Comparison of ENCODE assay signal across 25 mouse cellular contexts in the genomic region with DNA sequence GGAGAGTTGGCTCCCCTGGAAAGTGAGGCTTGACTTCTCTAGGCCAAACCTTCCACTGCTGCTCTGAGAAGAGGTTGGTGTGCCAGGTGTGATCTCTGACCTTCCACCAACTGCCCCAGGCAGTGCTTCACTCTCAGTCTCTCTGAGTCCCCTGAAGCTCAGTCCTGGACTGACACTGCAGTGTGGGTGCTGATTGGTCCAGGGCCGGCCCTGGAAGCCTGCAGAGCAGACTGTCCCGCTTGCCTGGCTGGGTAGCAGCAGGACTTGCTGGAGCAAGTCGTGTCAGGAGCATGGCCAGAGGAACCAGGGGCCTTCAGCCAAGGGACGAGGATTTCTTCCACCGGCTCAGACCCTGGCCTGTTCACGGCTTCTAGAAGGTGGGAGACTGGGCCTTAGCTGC. TPM values are rescaled to one million over a fixed set of nuclear protein-coding genes. Genes with fewer than 3 reads are reported as not detected.
DNase-seq lines count a peak whose midpoint lies in the region; ATAC-seq and TF ChIP-seq lines count a peak whose summit lies in the region.
"Had no signal": no experiment of that assay in that cellular context is flagged by ENCODE, and none has a peak within 500 bp of the region (broad histone marks: within the 10 kb centered on the region; RNA-seq: fewer than 3 reads in every experiment).

No protein-coding gene starts in this region.

- peak overlapping the region; percentile 62; the same call in 1 of the 2 replicates for H3K27ac ChIP-seq in layer of hippocampus, adult 2 months
- peak overlapping the region; percentile 72; the same call in 1 of the 2 replicates for H3K27ac ChIP-seq in neural tube, embryonic 13.5 days (replicated peaks)
- no peak overlapping the region for H3K27ac ChIP-seq in neural tube, embryonic 15.5 days (replicated peaks)
- H3K27ac ChIP-seq: forebrain, embryonic 12.5 days; limb, embryonic 12.5 days; liver, embryonic 15.5 days had no signal

- H3K9ac ChIP-seq in neural tube, embryonic 13.5 days: 0 out of 2 replicates have a peak overlapping the region, but pooled peaks have one; percentile 6
- no peak overlapping the region for H3K9ac ChIP-seq in neural tube, embryonic 15.5 days (replicated peaks)
- H3K9ac ChIP-seq: forebrain, embryonic 12.5 days; forebrain, postnatal 0 days; limb, embryonic 12.5 days; liver, embryonic 15.5 days; lung, embryonic 14.5 days had no signal

- TF ChIP-seq CTCF in layer of hippocampus, adult 2 months (conservative IDR thresholded peaks at IDR 0.05): no peak

- no peak overlapping the region for H3K4me3 ChIP-seq in layer of hippocampus, adult 2 months
- H3K4me3 ChIP-seq in neural tube, embryonic 13.5 days: no peak overlapping the region
- no peak overlapping the region for H3K4me3 ChIP-seq in neural tube, embryonic 15.5 days (replicated peaks)
- H3K4me3 ChIP-seq: erythroblast, embryonic 14.5 days; forebrain, embryonic 12.5 days; limb, embryonic 12.5 days; liver, embryonic 15.5 days had no signal

- H3K36me3 ChIP-seq in neural tube, embryonic 13.5 days: peaks cover 61% of the 10 kb centered on the region
- H3K36me3 ChIP-seq in neural tube, embryonic 15.5 days: peaks cover 52% of the 10 kb centered on the region

- H3K4me1 ChIP-seq in neural tube, embryonic 13.5 days (replicated peaks): peaks cover 43% of the 10 kb centered on the region
- H3K4me1 ChIP-seq in neural tube, embryonic 15.5 days: peaks cover 23% of the 10 kb centered on the region

- ATAC-seq in neural tube, embryonic 13.5 days (ENCODE audit: low read depth): no peak
- ATAC-seq in neural tube, embryonic 15.5 days (ENCODE audit: low FRiP score): no peak
- ATAC-seq: CD4-positive, CD25-positive, alpha-beta regulatory T cell, adult 4 months; forebrain, postnatal 0 days; hindbrain, embryonic 16.5 days had no signal

- 88% methylated on average over 6 of the region's 6 CpGs for WGBS in neural tube, embryonic 13.5 days
- WGBS in neural tube, embryonic 15.5 days: 85% methylated on average over 6 of the region's 6 CpGs

- H3K27me3 ChIP-seq in neural tube, embryonic 13.5 days: no peaks in the 10 kb centered on the region
- no peaks in the 10 kb centered on the region for H3K27me3 ChIP-seq in neural tube, embryonic 15.5 days (replicated peaks)
- H3K27me3 ChIP-seq: forebrain, embryonic 12.5 days had no signal

- H3K9me3 ChIP-seq in neural tube, embryonic 13.5 days: no peaks in the 10 kb centered on the region
- H3K9me3 ChIP-seq in neural tube, embryonic 15.5 days (replicated peaks): no peaks in the 10 kb centered on the region
- H3K9me3 ChIP-seq: forebrain, embryonic 12.5 days; limb, embryonic 12.5 days; liver, embryonic 15.5 days had no signal

- peak; percentile 62 for DNase-seq in cerebellum, adult 9-11 months
- DNase-seq in cerebellum, adult 9-10 months: no peak
- no peak for DNase-seq in layer of hippocampus, adult 2 months (ENCODE audit: low spot score in 2 of 2)
- no peak for DNase-seq in layer of hippocampus, postnatal 10 days (ENCODE audit: low spot score in 2 of 2)
- peak; percentile 92 for DNase-seq in gonadal fat pad, adult 2 months (ENCODE audit: low read depth)
- DNase-seq: adrenal gland, postnatal 25 days; forebrain, postnatal 0 days; gastrocnemius, postnatal 10 days; heart, adult 11 months; heart, postnatal 36 days; kidney, adult 2 months; kidney, postnatal 4 days; lung, embryonic 14.5 days; lung, postnatal 14 days; thymus, adult 2 months; thymus, postnatal 36 days had no signal

- H3K4me2 ChIP-seq in neural tube, embryonic 13.5 days: no peak overlapping the region
- no peak overlapping the region for H3K4me2 ChIP-seq in neural tube, embryonic 15.5 days
- H3K4me2 ChIP-seq: forebrain, embryonic 12.5 days; heart, embryonic 11.5 days; limb, embryonic 12.5 days; liver, embryonic 15.5 days; lung, embryonic 14.5 days had no signal

RNA-seq across cellular contexts. Expression of a gene that starts 3.7 kb away (rescaled TPM):
- total RNA-seq in layer of hippocampus, adult 2 months (2021): 100 to 1,000 TPM; 338 to 354 TPM
- total RNA-seq in layer of hippocampus, postnatal 10 days (2021): 100 to 1,000 TPM; 385 to 403 TPM
- polyA plus RNA-seq in neural tube, embryonic 13.5 days (2015; fragmentation: Nextera tagmentation; extraction: Ambion mirVana): 138 and 152 TPM in 2 replicates
- 134 and 169 TPM in 2 replicates for polyA plus RNA-seq in neural tube, embryonic 15.5 days (2015; fragmentation: Nextera tagmentation; extraction: Ambion mirVana)
- polyA plus RNA-seq in gonadal fat pad, adult 2 months (2012; rRNA removed): 13.6 and 18.1 TPM in 2 replicates

RNA-seq across cellular contexts. Expression of a gene that starts 22.4 kb away (rescaled TPM):
- 1 to 10 TPM; 4.5 to 5.0 TPM for total RNA-seq in layer of hippocampus, adult 2 months (2021)
- total RNA-seq in layer of hippocampus, postnatal 10 days (2021): 1 to 10 TPM; 5.1 to 5.7 TPM
- 6.4 TPM in 2 replicates for polyA plus RNA-seq in neural tube, embryonic 13.5 days (2015; fragmentation: Nextera tagmentation; extraction: Ambion mirVana)
- 7.1 and 8.0 TPM in 2 replicates for polyA plus RNA-seq in neural tube, embryonic 15.5 days (2015; fragmentation: Nextera tagmentation; extraction: Ambion mirVana)
- 6.0 and 7.5 TPM in 2 replicates for polyA plus RNA-seq in gonadal fat pad, adult 2 months (2012; rRNA removed)

RNA-seq across cellular contexts. Expression of a gene that starts 29.1 kb away (rescaled TPM):
- total RNA-seq in layer of hippocampus, adult 2 months (2021): 100 to 1,000 TPM; 105 to 108 TPM
- 10 to 100 TPM; 89.1 to 94.8 TPM for total RNA-seq in layer of hippocampus, postnatal 10 days (2021)
- 35.9 and 37.7 TPM in 2 replicates for polyA plus RNA-seq in neural tube, embryonic 13.5 days (2015; fragmentation: Nextera tagmentation; extraction: Ambion mirVana)
- polyA plus RNA-seq in neural tube, embryonic 15.5 days (2015; fragmentation: Nextera tagmentation; extraction: Ambion mirVana): 43.0 and 46.0 TPM in 2 replicates
- polyA plus RNA-seq in gonadal fat pad, adult 2 months (2012; rRNA removed): 28.7 and 30.9 TPM in 2 replicates

RNA-seq across cellular contexts. Expression of a gene that starts 30.1 kb away (rescaled TPM):
- 1 to 10 TPM in 1 of 2 experiments, under 1 TPM in 1; 0.98 to 1.1 TPM for total RNA-seq in layer of hippocampus, adult 2 months (2021)
- total RNA-seq in layer of hippocampus, postnatal 10 days (2021): under 1 TPM; 0.45 to 0.64 TPM
- polyA plus RNA-seq in neural tube, embryonic 13.5 days (2015; fragmentation: Nextera tagmentation; extraction: Ambion mirVana): 0.74 and 1.4 TPM in 2 replicates
- polyA plus RNA-seq in neural tube, embryonic 15.5 days (2015; fragmentation: Nextera tagmentation; extraction: Ambion mirVana): 0.95 and 2.5 TPM in 2 replicates
- polyA plus RNA-seq in gonadal fat pad, adult 2 months (2012; rRNA removed): 22.6 and 27.0 TPM in 2 replicates
- total RNA-seq: heart, postnatal 36 days had no signal
- polyA plus RNA-seq: CD4-positive, CD25-positive, alpha-beta regulatory T cell, adult 4 months; erythroblast, embryonic 14.5 days had no signal

RNA-seq across cellular contexts. Expression of a gene that starts 30.3 kb away (rescaled TPM):
- total RNA-seq in layer of hippocampus, adult 2 months (2021): 10 to 100 TPM; 34.9 to 36.1 TPM
- 10 to 100 TPM; 37.0 to 41.5 TPM for total RNA-seq in layer of hippocampus, postnatal 10 days (2021)
- polyA plus RNA-seq in neural tube, embryonic 13.5 days (2015; fragmentation: Nextera tagmentation; extraction: Ambion mirVana): 31.6 and 35.0 TPM in 2 replicates
- polyA plus RNA-seq in neural tube, embryonic 15.5 days (2015; fragmentation: Nextera tagmentation; extraction: Ambion mirVana): 39.1 and 39.7 TPM in 2 replicates
- 96.0 and 180 TPM in 2 replicates for polyA plus RNA-seq in gonadal fat pad, adult 2 months (2012; rRNA removed)

Comparison
In these comparisons a context has a peak if more than half of its experiments do, and no peak if none do; other contexts are left out.
1. DNase-seq: peak in cerebellum, adult 9-11 months (single experiment) and gonadal fat pad, adult 2 months (single experiment); none in cerebellum, adult 9-10 months (single experiment), layer of hippocampus, adult 2 months (0 of 2) and layer of hippocampus, postnatal 10 days (0 of 2).